Mouse (Mus musculus) spleen, adult 2 months (tissue): ENCODE data around the gene Sinhcaf.

ENCODE experiments used
- CTCF ChIP-seq: fragments of 200-500 bp; IDR thresholded peaks from 2 replicates; pipeline ENCODE4 v1.5.1; 2011; ENCODE audit warnings: mild to moderate bottlenecking, inconsistent platforms; ENCODE audit not compliant: insufficient read depth, insufficient read length, insufficient replicate concordance; ENCODE audit errors: extremely low read depth
- POLR2A ChIP-seq: fragments of 200-500 bp; IDR thresholded peaks from 2 replicates; pipeline ENCODE4 v1.6.1; 2011; ENCODE audit warnings: low read depth, low read length, inconsistent platforms

DNA sequence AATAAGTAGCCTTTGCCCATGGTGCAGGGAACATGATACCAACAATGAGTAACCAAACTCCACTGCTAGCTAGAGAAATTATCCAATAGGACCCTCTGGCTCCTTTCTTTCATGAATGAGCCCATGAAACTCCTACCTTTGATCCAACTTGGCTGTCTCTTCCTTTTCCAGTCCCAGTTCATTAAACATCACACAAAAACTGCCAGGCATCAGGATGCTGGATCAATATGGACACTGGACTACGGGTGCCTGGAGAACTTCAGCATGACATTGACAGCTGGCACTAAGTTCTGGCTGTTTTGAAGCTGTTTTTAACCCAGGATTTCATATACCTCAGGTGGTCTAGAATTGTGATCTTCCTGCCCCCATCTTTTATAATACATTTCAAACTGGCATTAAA lies 28.6 kb downstream of the Sinhcaf start:
- no peak for TF ChIP-seq POLR2A
- no peak for TF ChIP-seq CTCF
